Mouse (Mus musculus) heart, embryonic 14.5 days (tissue): ENCODE data around the gene 1520401A03Rik. TPM values are rescaled to one million over a fixed set of nuclear protein-coding genes. Genes with fewer than 3 reads are reported as not detected.

ENCODE experiments used
- ATAC-seq: fragments of 200-750 bp; cut with Nextera tagmentation; 2 replicates; pipeline ENCODE4 v1.8.0; 2017; ENCODE audit warnings: low read depth, moderate TSS enrichment; ENCODE audit not compliant: insufficient number of reproducible peaks, insufficient read depth, low FRiP score
- H3K27ac ChIP-seq, 2 experiments: fragments of 200-500 bp in 1 of 2; fragments of 300-500 bp in 1 of 2; sonication (generic) in 1 of 2; replicated peaks in 1 of 2; 2 replicates each; pipeline ENCODE4 v1.5.1; 2012 to 2014; ENCODE audit warnings: low read depth in 2 of 2, low read length in 2 of 2, control low read depth in 1 of 2, mild to moderate bottlenecking in 1 of 2, mixed read lengths in 1 of 2; ENCODE audit not compliant: control insufficient read depth in 1 of 2, insufficient read depth in 1 of 2
- H3K27me3 ChIP-seq: fragments of 300-500 bp; sonication (generic); 2 replicates; pipeline ENCODE4 v1.6.1; 2014; ENCODE audit warnings: mild to moderate bottlenecking, low read length, control low read depth; ENCODE audit not compliant: control insufficient read depth, insufficient read depth
- H3K36me3 ChIP-seq: fragments of 300-500 bp; sonication (generic); 2 replicates; pipeline ENCODE4 v1.6.1; 2014; ENCODE audit warnings: mild to moderate bottlenecking, control low read depth, low read length, mixed read lengths; ENCODE audit not compliant: control insufficient read depth, insufficient read depth
- H3K4me1 ChIP-seq, 2 experiments: fragments of 200-500 bp in 1 of 2; fragments of 300-500 bp in 1 of 2; sonication (generic) in 1 of 2; 2 replicates each; pipeline ENCODE4 v1.6.1; 2012 to 2014; ENCODE audit warnings: low read length in 2 of 2, control low read depth in 1 of 2, mixed read lengths in 1 of 2; ENCODE audit not compliant: control insufficient read depth in 2 of 2, insufficient read depth in 2 of 2
- H3K4me2 ChIP-seq: fragments of 300-500 bp; sonication (generic); 2 replicates; pipeline ENCODE4 v1.6.1; 2014; ENCODE audit warnings: mild to moderate bottlenecking, low read length
- H3K4me3 ChIP-seq, 2 experiments: fragments of 200-500 bp in 1 of 2; fragments of 300-500 bp in 1 of 2; sonication (generic) in 1 of 2; 2 replicates each; pipeline ENCODE4 v1.5.1; 2012 to 2014; ENCODE audit warnings: low read length in 2 of 2, mild to moderate bottlenecking in 2 of 2, control low read depth in 1 of 2, low read depth in 1 of 2, moderate library complexity in 1 of 2; ENCODE audit not compliant: control insufficient read depth in 1 of 2, insufficient read depth in 1 of 2
- H3K9ac ChIP-seq: fragments of 300-500 bp; sonication (generic); 2 replicates; pipeline ENCODE4 v1.6.1; 2014; ENCODE audit warnings: mild to moderate bottlenecking, low read length
- H3K9me3 ChIP-seq: fragments of 300-500 bp; sonication (generic); 2 replicates; pipeline ENCODE4 v1.6.1; 2016; ENCODE audit warnings: low read length, control low read depth; ENCODE audit not compliant: control insufficient read depth
- WGBS: fragments of 180-500 bp; shearing (Covaris S2); extraction: QIAGEN DNeasy Blood & Tissue Kit; methylation state at CpG from one replicate; pipeline ENCODE4 v1.1.7; 2014; 5-methylcytosine and 5-hydroxymethylcytosine counted together
- polyA plus RNA-seq: library from polyadenylated mRNA; unstranded; fragments of >200 nt; fragmentation: Nextera tagmentation; extraction: Ambion mirVana; gene quantifications from 2 replicates; pipeline ENCODE4 v1.2.1, GENCODE M21; 2014

Gene 1520401A03Rik
- polyA plus RNA-seq, 1 experiment from 2014 or later, result not detected

DNA sequence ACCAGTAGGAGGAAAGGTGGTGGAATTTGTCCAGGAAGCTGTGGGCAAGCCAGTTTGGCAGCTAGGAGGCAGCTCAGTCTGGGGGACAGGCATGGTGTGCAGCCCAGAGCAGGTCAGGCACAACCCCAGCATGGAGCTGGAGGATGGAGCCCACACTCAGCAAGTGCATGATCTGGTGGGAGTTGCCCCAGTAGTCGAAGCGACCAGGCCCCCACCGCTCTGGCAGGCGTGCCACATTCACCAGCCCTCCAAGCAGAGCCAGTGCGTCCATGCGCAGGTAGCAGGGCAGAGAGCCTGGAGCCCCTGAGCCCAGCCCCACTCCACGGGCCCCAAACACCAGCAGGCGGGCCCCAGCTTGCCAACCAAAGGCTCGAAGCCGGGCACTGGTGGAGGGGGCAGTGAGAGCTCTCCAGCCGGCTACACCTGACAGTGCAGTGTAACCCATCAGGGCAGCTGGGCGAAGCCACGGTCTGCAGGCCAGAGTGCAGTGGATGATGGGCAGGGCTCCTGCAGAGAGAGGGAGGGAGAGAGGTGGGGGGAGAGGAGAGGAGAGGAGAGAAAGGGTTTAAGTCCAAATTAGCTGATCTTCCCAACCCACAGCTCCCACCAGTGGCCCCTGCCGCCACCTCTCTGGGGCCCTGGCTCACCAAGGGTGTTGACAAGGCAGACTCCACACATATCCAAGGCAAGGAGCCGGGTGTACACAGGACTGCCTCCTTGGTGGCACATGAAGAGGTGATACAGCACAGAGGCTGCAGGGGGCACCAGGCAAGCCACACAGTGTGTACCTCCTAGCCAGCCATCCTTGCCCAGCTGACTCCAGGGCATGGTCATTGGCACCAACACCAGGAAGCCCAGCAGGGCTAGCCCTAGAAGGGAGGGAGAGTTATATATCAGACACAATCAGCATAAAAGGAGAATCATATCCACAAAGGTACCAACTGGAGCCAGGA, 15.2 kb upstream of the 1520401A03Rik start:
- no peak overlapping the region for H3K27ac ChIP-seq
- no peaks in the 10 kb centered on the region for H3K9me3 ChIP-seq
- no peak overlapping the region for H3K9ac ChIP-seq
- H3K27me3 ChIP-seq, result peaks cover 33% of the 10 kb centered on the region
- H3K36me3 ChIP-seq, result 0 out of 2 replicates have a peak, but pooled peaks cover 9% of the 10 kb centered on the region
- no peak for ATAC-seq
- no peak overlapping the region for H3K4me3 ChIP-seq
- no peak overlapping the region for H3K4me2 ChIP-seq
- peaks cover 7 to 17% of the 10 kb centered on the region in 2 experiments; a peak in 2 of 4 replicates for H3K4me1 ChIP-seq
- WGBS, result 60% methylated on average over 14 of the region's 15 CpGs

DNA sequence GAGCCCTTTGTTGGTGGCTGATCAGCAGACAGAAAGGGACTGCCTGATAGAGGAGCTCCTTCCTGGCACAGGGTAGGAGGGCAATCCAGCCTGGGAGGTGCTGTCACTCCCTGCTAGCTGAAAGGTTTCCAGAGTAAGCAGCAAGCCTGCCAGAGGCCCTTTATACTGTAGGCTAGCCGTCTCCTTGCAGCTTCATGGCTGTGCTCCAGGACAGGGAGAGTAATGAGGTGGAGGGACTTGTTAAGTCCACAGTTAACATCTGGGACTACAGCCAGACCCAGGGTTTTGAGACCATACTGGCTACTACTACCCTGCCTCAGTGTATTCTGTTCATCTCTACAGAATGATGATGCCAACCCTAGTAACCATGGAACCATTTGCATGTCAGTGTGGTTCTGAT, 11.8 kb upstream of the 1520401A03Rik start:
- no peak overlapping the region for H3K27ac ChIP-seq
- H3K4me3 ChIP-seq, result no peak overlapping the region
- ATAC-seq, result no peak; the same call in 1 of the 2 replicates
- H3K9me3 ChIP-seq, result no peaks in the 10 kb centered on the region
- no peak overlapping the region; the same call in 1 of the 2 replicates for H3K9ac ChIP-seq
- peaks cover 0 to 8% of the 10 kb centered on the region in 2 experiments; a peak in 1 of 4 replicates for H3K4me1 ChIP-seq
- peaks cover 8% of the 10 kb centered on the region; the same call in 1 of the 2 replicates for H3K27me3 ChIP-seq
- 0 out of 2 replicates have a peak, but pooled peaks cover 9% of the 10 kb centered on the region for H3K36me3 ChIP-seq
- 67% methylated on average over 1 of the region's 1 CpGs for WGBS
- H3K4me2 ChIP-seq, result no peak overlapping the region

DNA sequence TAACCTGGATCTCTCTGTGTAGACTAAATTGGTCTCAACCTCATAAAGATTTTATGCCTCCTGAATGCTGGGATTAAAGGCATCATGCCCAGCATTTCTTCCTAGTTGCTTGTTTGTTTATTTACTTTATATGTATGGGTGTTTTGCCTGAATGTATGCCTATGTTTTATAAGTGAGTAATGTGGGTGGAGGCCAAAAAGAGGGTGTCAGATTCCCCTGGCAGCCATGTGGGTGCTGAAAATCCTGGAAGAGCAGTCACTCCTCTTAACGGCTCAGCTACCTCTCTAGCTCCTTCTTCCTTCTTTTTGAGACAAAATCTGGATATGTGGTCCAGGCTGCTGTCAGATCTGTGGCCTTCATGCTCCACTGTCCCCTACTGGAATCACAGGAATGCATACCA, 7.9 kb upstream of the 1520401A03Rik start:
- no peak overlapping the region for H3K27ac ChIP-seq
- no peak overlapping the region for H3K4me2 ChIP-seq
- ATAC-seq, result no peak
- H3K36me3 ChIP-seq, result 0 out of 2 replicates have a peak, but pooled peaks cover 1% of the 10 kb centered on the region
- 29% methylated on average over 1 of the region's 1 CpGs for WGBS
- no peaks in the 10 kb centered on the region for H3K9me3 ChIP-seq
- peaks cover 3 to 9% of the 10 kb centered on the region in 2 experiments; a peak in 3 of 4 replicates for H3K4me1 ChIP-seq
- no peaks in the 10 kb centered on the region for H3K27me3 ChIP-seq
- no peak overlapping the region for H3K9ac ChIP-seq
- no peak overlapping the region for H3K4me3 ChIP-seq

DNA sequence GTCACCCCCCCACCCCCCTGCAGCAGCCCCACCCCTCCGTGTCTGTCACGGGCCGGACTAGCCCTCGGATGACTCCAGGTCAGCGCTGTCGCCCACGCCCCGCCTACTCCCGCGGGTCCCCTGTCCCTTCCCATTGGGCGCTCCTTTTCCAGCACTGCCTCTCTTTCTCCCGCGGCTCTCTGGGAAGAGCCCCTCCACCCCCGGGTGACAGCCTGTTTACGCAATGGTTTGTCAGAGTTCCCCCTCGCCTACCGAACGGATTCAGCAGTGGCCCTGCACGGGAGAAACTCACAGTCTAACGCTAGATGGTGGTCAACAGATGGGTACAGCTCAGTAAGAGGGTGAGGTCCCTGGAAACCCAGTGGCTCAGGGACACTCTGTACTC, 4.2 kb upstream of the 1520401A03Rik start:
- peak overlapping the region; percentile 75 for H3K4me2 ChIP-seq
- peaks cover 4 to 9% of the 10 kb centered on the region in 2 experiments; a peak in 3 of 4 replicates for H3K4me1 ChIP-seq
- WGBS, result under 1% methylated on average over 20 of the region's 20 CpGs
- peak overlapping the region; percentile 84 to 88 for H3K27ac ChIP-seq
- peak overlapping the region; percentile 88 to 100 for H3K4me3 ChIP-seq
- ATAC-seq, result peak; percentile 88
- H3K9me3 ChIP-seq, result no peaks in the 10 kb centered on the region
- H3K9ac ChIP-seq, result peak overlapping the region; percentile 87
- H3K36me3 ChIP-seq, result no peaks in the 10 kb centered on the region
- no peaks in the 10 kb centered on the region for H3K27me3 ChIP-seq

DNA sequence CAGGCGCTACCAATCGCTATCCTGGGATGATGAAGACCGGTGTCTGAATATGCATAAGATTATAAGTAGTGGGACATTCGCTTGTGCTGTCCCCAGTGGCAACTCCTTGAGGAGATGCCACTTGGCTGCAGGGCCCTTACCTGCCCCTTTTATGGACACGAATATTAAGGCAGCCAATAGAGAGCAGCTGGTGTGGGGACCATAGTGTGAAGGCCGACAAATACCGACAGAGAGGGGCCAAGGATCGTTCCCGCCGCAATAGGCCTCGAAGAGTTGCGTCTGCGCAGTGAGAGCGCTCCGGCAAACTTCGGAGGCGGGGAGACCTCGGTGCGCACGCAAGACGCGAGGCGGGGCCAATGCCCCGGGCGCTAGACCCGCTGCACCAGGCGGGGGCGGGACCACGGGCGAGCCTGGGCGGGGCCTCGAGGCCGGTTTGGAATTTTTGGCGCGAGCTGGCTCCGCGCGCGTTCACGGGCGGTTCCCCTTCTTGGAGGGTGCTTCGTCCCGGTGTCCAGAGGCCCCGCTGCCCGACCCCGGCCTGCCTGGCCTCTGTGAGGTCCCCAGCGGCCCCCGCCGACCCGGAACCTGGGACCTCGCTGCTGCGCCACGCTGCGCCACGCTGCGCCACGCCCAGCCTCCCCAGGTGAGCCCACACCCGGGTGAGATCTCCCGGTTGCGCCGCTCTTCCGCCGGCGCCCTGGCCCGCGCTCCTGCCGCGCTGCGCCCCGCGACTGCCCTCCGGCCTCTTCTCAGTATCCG, 3.6 kb upstream of the 1520401A03Rik start, which contains the start of gene Pkmyt1:
TSS of gene Pkmyt1 (plus strand) at position 338 of the 759 bp plus-strand sequence.
- Histone ChIP-seq H3K4me1 (peaks cover 4 to 9% of the 10 kb centered on the region in 2 experiments; a peak in 3 of 4 replicates), H3K4me2 (peak within 1 kb of the TSS; percentile 75), H3K9me3 (no peaks in the 10 kb centered on the region), H3K27me3 (no peaks in the 10 kb centered on the region), H3K27ac (peak within 1 kb of the TSS; percentile 88 to 91), H3K36me3 (no peaks in the 10 kb centered on the region), H3K4me3 (peak within 1 kb of the TSS; percentile 88 to 100), H3K9ac (peak within 1 kb of the TSS; percentile 87)
- peak; percentile 93 for ATAC-seq
- 2% methylated on average over 72 of the region's 73 CpGs for WGBS

DNA sequence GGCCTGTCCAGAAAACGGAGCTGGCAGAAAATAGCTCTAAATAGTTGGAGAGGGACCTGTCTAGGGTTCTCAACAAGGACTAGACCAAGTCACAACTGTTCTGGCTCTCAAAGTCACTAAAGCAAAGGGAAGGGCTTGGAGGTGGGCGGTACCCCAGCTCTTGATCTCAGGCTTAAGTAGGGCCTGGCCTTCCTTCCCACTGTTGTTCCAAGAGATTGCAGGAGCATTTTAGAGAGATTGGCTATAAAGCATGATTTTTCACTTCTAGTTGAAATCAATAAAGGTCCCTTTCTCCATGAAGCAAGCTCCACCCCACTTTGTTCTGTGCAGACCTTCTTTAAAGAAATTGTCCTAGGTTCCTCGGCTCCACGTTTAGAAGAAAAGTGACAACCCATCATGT, 2.9 kb upstream of the 1520401A03Rik start:
- Histone ChIP-seq H3K4me3 (peak overlapping the region; percentile 88 to 100; a peak in 3 of 4 replicates), H3K4me1 (peaks cover 4 to 9% of the 10 kb centered on the region in 2 experiments; a peak in 3 of 4 replicates), H3K4me2 (peak overlapping the region; percentile 75), H3K9me3 (no peaks in the 10 kb centered on the region), H3K27ac (no peak overlapping the region), H3K27me3 (no peaks in the 10 kb centered on the region), H3K9ac (peak overlapping the region; percentile 87), H3K36me3 (no peaks in the 10 kb centered on the region)
- WGBS, result 61% methylated on average over 4 of the region's 4 CpGs
- ATAC-seq, result no peak

DNA sequence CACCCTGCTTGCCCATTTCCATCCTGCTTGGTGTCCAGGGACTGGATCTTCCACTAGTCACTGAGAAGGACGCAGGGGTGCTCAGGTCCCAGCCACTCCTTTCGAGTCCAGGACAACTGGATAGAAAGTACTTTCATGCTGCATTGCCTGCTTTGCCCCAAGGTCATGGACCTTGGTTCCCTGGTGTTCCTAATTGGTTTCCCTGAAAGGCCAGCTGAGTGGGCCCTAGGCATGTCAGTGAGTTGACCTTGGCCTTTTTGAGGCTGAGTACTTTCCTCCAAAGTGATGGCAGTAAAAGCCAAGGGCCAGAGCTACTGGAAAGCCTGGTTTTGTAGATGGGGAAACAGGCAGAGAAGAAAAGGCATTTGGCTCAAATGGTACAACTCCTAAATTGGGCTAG, 697 bp downstream of the 1520401A03Rik start:
- Histone ChIP-seq H3K9me3 (no peaks in the 10 kb centered on the region), H3K9ac (no peak overlapping the region), H3K4me1 (peaks cover 3 to 4% of the 10 kb centered on the region in 2 experiments; a peak in 2 of 4 replicates), H3K27me3 (no peaks in the 10 kb centered on the region), H3K36me3 (no peaks in the 10 kb centered on the region), H3K4me2 (no peak overlapping the region), H3K27ac (no peak overlapping the region), H3K4me3 (no peak overlapping the region)
- 85% methylated on average over 2 of the region's 2 CpGs for WGBS
- ATAC-seq, result no peak
